Mouse (Mus musculus) hindbrain, embryonic 13.5 days (tissue): ENCODE measurements around the gene Sfxn5. TPM values are rescaled to one million over a fixed set of nuclear protein-coding genes. Genes with fewer than 3 reads are reported as not detected.

Experiments
- ATAC-seq: fragments of 200-750 bp; cut with Nextera tagmentation; 2 replicates; pipeline ENCODE4 v1.8.0; 2017; ENCODE audit warnings: moderate TSS enrichment; ENCODE audit not compliant: low FRiP score
- H3K27ac ChIP-seq: fragments of 300-500 bp; sonication (generic); 2 replicates; pipeline ENCODE4 v1.5.1; 2015; ENCODE audit warnings: inconsistent platforms, mild to moderate bottlenecking, moderate library complexity
- H3K27me3 ChIP-seq: fragments of 300-500 bp; sonication (generic); 2 replicates; pipeline ENCODE4 v1.6.1; 2015; ENCODE audit warnings: mild to moderate bottlenecking, inconsistent platforms
- H3K36me3 ChIP-seq: fragments of 300-500 bp; sonication (generic); 2 replicates; pipeline ENCODE4 v1.6.1; 2015; ENCODE audit warnings: mild to moderate bottlenecking, inconsistent platforms
- H3K4me1 ChIP-seq: fragments of 300-500 bp; sonication (generic); replicated peaks from 2 replicates; pipeline ENCODE4 v1.6.1; 2015; ENCODE audit warnings: inconsistent platforms
- H3K4me2 ChIP-seq: fragments of 300-500 bp; sonication (generic); 2 replicates; pipeline ENCODE4 v1.6.1; 2015; ENCODE audit warnings: inconsistent platforms, mild to moderate bottlenecking, moderate library complexity
- H3K4me3 ChIP-seq: fragments of 300-500 bp; sonication (generic); 2 replicates; pipeline ENCODE4 v1.5.1; 2015; ENCODE audit warnings: mild to moderate bottlenecking, inconsistent platforms
- H3K9ac ChIP-seq: fragments of 300-500 bp; sonication (generic); 2 replicates; pipeline ENCODE4 v1.6.1; 2015; ENCODE audit warnings: mild to moderate bottlenecking, inconsistent platforms
- H3K9me3 ChIP-seq: fragments of 300-500 bp; sonication (generic); 2 replicates; pipeline ENCODE4 v1.6.1; 2016; ENCODE audit warnings: inconsistent platforms
- WGBS: fragments of 180-500 bp; shearing (Covaris S2); methylation state at CpG from one replicate; pipeline ENCODE4 v1.1.7; 2015; 5-methylcytosine and 5-hydroxymethylcytosine counted together
- polyA plus RNA-seq: library from polyadenylated mRNA; unstranded; fragments of >200 nt; fragmentation: Nextera tagmentation; extraction: Ambion mirVana; gene quantifications from 2 replicates; pipeline ENCODE4 v1.2.1, GENCODE M21; 2015

Sfxn5 gene
- polyA plus RNA-seq, 1 experiment from 2014 or later: 19.6 TPM

- no peaks in the 10 kb centered on the region for H3K36me3 ChIP-seq
- 0 out of 2 replicates have a peak, but pooled peaks cover 21% of the 10 kb centered on the region for H3K27me3 ChIP-seq
- H3K4me3 ChIP-seq: no peak overlapping the region
- H3K9ac ChIP-seq: no peak overlapping the region
- no peaks in the 10 kb centered on the region for H3K9me3 ChIP-seq
- H3K4me1 ChIP-seq: peaks cover 21% of the 10 kb centered on the region
- H3K27ac ChIP-seq: no peak overlapping the region
- no peak overlapping the region for H3K4me2 ChIP-seq
- WGBS: 35% methylated on average over 5 of the region's 5 CpGs
- no peak for ATAC-seq
These were observed 98.4 kb downstream of the Sfxn5 start for GRCm38 (mm10) chr6:85234796-85235195.

- Histone ChIP-seq H3K27ac (no peak overlapping the region), H3K36me3 (no peaks in the 10 kb centered on the region), H3K27me3 (peaks cover 27% of the 10 kb centered on the region; the same call in 1 of the 2 replicates), H3K4me2 (no peak overlapping the region), H3K4me1 (peaks cover 19% of the 10 kb centered on the region), H3K9me3 (no peaks in the 10 kb centered on the region), H3K4me3 (no peak overlapping the region), H3K9ac (no peak overlapping the region)
- 40% methylated on average over 7 of the region's 7 CpGs for WGBS
- ATAC-seq: no peak
These were observed 100.2 kb downstream of the Sfxn5 start for GRCm38 (mm10) chr6:85232836-85233623.

GRCm38 (mm10) chr6:85232045-85232444 is 101.2 kb downstream of the Sfxn5 start:
- ATAC-seq: no peak
- Histone ChIP-seq H3K4me1 (peaks cover 16% of the 10 kb centered on the region), H3K4me2 (no peak overlapping the region), H3K4me3 (no peak overlapping the region), H3K36me3 (no peaks in the 10 kb centered on the region), H3K9ac (no peak overlapping the region), H3K27ac (no peak overlapping the region), H3K27me3 (peaks cover 32% of the 10 kb centered on the region; the same call in 1 of the 2 replicates), H3K9me3 (no peaks in the 10 kb centered on the region)
- 27% methylated on average over 4 of the region's 4 CpGs for WGBS

- Histone ChIP-seq H3K27me3 (peaks cover 33% of the 10 kb centered on the region; the same call in 1 of the 2 replicates), H3K4me1 (peaks cover 16% of the 10 kb centered on the region), H3K9ac (no peak overlapping the region), H3K4me2 (no peak overlapping the region), H3K9me3 (no peaks in the 10 kb centered on the region), H3K4me3 (no peak overlapping the region), H3K36me3 (no peaks in the 10 kb centered on the region), H3K27ac (no peak overlapping the region)
- ATAC-seq: no peak
- 25% methylated on average over 6 of the region's 6 CpGs for WGBS
These were observed 101.8 kb downstream of the Sfxn5 start for GRCm38 (mm10) chr6:85231469-85231868.

GRCm38 (mm10) chr6:85230762-85231161 is 102.5 kb downstream of the Sfxn5 start:
- Histone ChIP-seq H3K27me3 (peaks cover 28% of the 10 kb centered on the region; the same call in 1 of the 2 replicates), H3K9ac (no peak overlapping the region), H3K4me3 (no peak overlapping the region), H3K27ac (no peak overlapping the region), H3K9me3 (no peaks in the 10 kb centered on the region), H3K4me1 (peaks cover 16% of the 10 kb centered on the region), H3K36me3 (no peaks in the 10 kb centered on the region), H3K4me2 (no peak overlapping the region)
- WGBS: 81% methylated on average over 3 of the region's 3 CpGs
- ATAC-seq: no peak

GRCm38 (mm10) chr6:85227520-85227919 is 105.7 kb downstream of the Sfxn5 start:
- no peak overlapping the region for H3K9ac ChIP-seq
- no peak overlapping the region for H3K4me2 ChIP-seq
- H3K4me1 ChIP-seq: peaks cover 25% of the 10 kb centered on the region
- H3K4me3 ChIP-seq: no peak overlapping the region
- no peak overlapping the region for H3K27ac ChIP-seq
- H3K27me3 ChIP-seq: peaks cover 35% of the 10 kb centered on the region
- no peaks in the 10 kb centered on the region for H3K9me3 ChIP-seq
- 68% methylated on average over 2 of the region's 2 CpGs for WGBS
- no peaks in the 10 kb centered on the region for H3K36me3 ChIP-seq
- no peak for ATAC-seq

GRCm38 (mm10) chr6:85226570-85226969 is 106.7 kb downstream of the Sfxn5 start:
- no peak overlapping the region for H3K9ac ChIP-seq
- H3K4me1 ChIP-seq: peaks cover 17% of the 10 kb centered on the region
- peaks cover 42% of the 10 kb centered on the region for H3K27me3 ChIP-seq
- H3K27ac ChIP-seq: no peak overlapping the region
- no peaks in the 10 kb centered on the region for H3K9me3 ChIP-seq
- 84% methylated on average over 9 of the region's 9 CpGs for WGBS
- no peak overlapping the region for H3K4me3 ChIP-seq
- no peak overlapping the region for H3K4me2 ChIP-seq
- ATAC-seq: no peak
- no peaks in the 10 kb centered on the region for H3K36me3 ChIP-seq

- H3K27ac ChIP-seq: no peak overlapping the region
- 16% methylated on average over 15 of the region's 15 CpGs for WGBS
- H3K4me1 ChIP-seq: peaks cover 15% of the 10 kb centered on the region
- H3K36me3 ChIP-seq: no peaks in the 10 kb centered on the region
- no peaks in the 10 kb centered on the region for H3K9me3 ChIP-seq
- H3K27me3 ChIP-seq: peaks cover 58% of the 10 kb centered on the region
- ATAC-seq: 0 out of 2 replicates have a peak, but pooled peaks have one; percentile 37
- no peak overlapping the region for H3K9ac ChIP-seq
- no peak overlapping the region for H3K4me3 ChIP-seq
- H3K4me2 ChIP-seq: no peak overlapping the region
These were observed 108.8 kb downstream of the Sfxn5 start for GRCm38 (mm10) chr6:85224442-85224891.

GRCm38 (mm10) chr6:85223498-85224150 is 109.6 kb downstream of the Sfxn5 start:
- no peak for ATAC-seq
- Histone ChIP-seq H3K27me3 (peaks cover 54% of the 10 kb centered on the region), H3K4me2 (no peak overlapping the region), H3K9me3 (no peaks in the 10 kb centered on the region), H3K4me3 (no peak overlapping the region), H3K36me3 (no peaks in the 10 kb centered on the region), H3K27ac (no peak overlapping the region), H3K4me1 (peaks cover 24% of the 10 kb centered on the region), H3K9ac (no peak overlapping the region)
- WGBS: 31% methylated on average over 14 of the region's 14 CpGs

- ATAC-seq: no peak
- Histone ChIP-seq H3K4me1 (peaks cover 24% of the 10 kb centered on the region), H3K36me3 (no peaks in the 10 kb centered on the region), H3K4me2 (no peak overlapping the region), H3K9ac (no peak overlapping the region), H3K27ac (no peak overlapping the region), H3K9me3 (no peaks in the 10 kb centered on the region), H3K27me3 (peaks cover 51% of the 10 kb centered on the region), H3K4me3 (no peak overlapping the region)
- WGBS: 81% methylated on average over 10 of the region's 10 CpGs
These were observed 110.7 kb downstream of the Sfxn5 start for GRCm38 (mm10) chr6:85222551-85222950.

GRCm38 (mm10) chr6:85220917-85221316 is 112.3 kb downstream of the Sfxn5 start:
- Histone ChIP-seq H3K36me3 (no peaks in the 10 kb centered on the region), H3K27ac (no peak overlapping the region)
- 37% methylated on average over 4 of the region's 4 CpGs for WGBS

GRCm38 (mm10) chr6:85219706-85220105 is 113.5 kb downstream of the Sfxn5 start:
- no peak for ATAC-seq
- peaks cover 50% of the 10 kb centered on the region for H3K27me3 ChIP-seq
- no peak overlapping the region for H3K9ac ChIP-seq
- H3K4me1 ChIP-seq: peaks cover 24% of the 10 kb centered on the region
- H3K9me3 ChIP-seq: no peaks in the 10 kb centered on the region
- no peak overlapping the region for H3K4me2 ChIP-seq
- no peak overlapping the region for H3K27ac ChIP-seq
- H3K36me3 ChIP-seq: no peaks in the 10 kb centered on the region
- H3K4me3 ChIP-seq: no peak overlapping the region
- 96% methylated on average over 11 of the region's 11 CpGs for WGBS

More at GRCm38 (mm10) chr6:85220917-85221316, 112.3 kb downstream of the Sfxn5 start:
- H3K27me3 ChIP-seq: peaks cover 50% of the 10 kb centered on the region
- no peak for ATAC-seq
- H3K4me2 ChIP-seq: no peak overlapping the region
- H3K4me1 ChIP-seq: peaks cover 24% of the 10 kb centered on the region
- H3K4me3 ChIP-seq: no peak overlapping the region
- no peaks in the 10 kb centered on the region for H3K9me3 ChIP-seq
- no peak overlapping the region for H3K9ac ChIP-seq
